In the genomic region with DNA sequence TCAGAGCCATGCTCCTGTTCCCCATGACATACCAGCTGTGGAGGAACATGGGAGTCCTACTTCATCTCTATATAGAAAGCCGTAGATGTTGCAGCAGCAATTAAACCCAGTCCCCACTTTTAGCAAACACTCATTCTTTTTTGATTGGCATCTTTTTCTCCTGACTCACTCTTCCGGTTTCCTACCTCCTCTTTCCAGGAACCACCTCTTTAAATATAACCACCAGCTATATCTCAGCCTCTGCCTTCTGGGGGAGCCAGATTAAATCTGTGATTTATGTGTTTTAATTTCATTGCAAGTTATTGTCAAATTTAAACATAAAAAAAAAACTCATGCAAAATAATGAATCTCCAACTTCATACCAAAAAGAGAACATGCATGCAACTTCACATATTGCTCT, we compare ENCODE assay signal across 25 mouse cellular contexts. TPM values are rescaled to one million over a fixed set of nuclear protein-coding genes. Genes with fewer than 3 reads are reported as not detected.
DNase-seq lines count a peak whose midpoint lies in the region; ATAC-seq lines count a peak whose summit lies in the region.
"Had no signal": no experiment of that assay in that cellular context is flagged by ENCODE, and none has a peak within 500 bp of the region (broad histone marks: within the 10 kb centered on the region; RNA-seq: fewer than 3 reads in every experiment).

No protein-coding gene starts in this region.

- no peak overlapping the region for H3K9ac ChIP-seq in embryonic facial prominence, embryonic 13.5 days
- no peak overlapping the region for H3K9ac ChIP-seq in kidney, embryonic 16.5 days (replicated peaks; ENCODE audit: low read length)
- no peak overlapping the region for H3K9ac ChIP-seq in hindbrain, embryonic 14.5 days
- H3K9ac ChIP-seq: forebrain, embryonic 12.5 days; limb, embryonic 12.5 days; liver, embryonic 14.5 days; lung, embryonic 14.5 days had no signal

- WGBS in embryonic facial prominence, embryonic 13.5 days = 58% methylated on average over 2 of the region's 2 CpGs
- 86% methylated on average over 2 of the region's 2 CpGs for WGBS in embryonic facial prominence, embryonic 10.5 days
- WGBS in kidney, embryonic 16.5 days = 55% methylated on average over 2 of the region's 2 CpGs
- 83% methylated on average over 2 of the region's 2 CpGs for WGBS in hindbrain, embryonic 14.5 days

- no peak overlapping the region for H3K4me2 ChIP-seq in embryonic facial prominence, embryonic 13.5 days
- H3K4me2 ChIP-seq in kidney, embryonic 16.5 days (replicated peaks; ENCODE audit: low read depth, low read length) = no peak overlapping the region
- H3K4me2 ChIP-seq in hindbrain, embryonic 14.5 days (replicated peaks) = no peak overlapping the region
- H3K4me2 ChIP-seq: forebrain, embryonic 12.5 days; limb, embryonic 12.5 days; lung, embryonic 14.5 days had no signal

- no peak overlapping the region for H3K4me3 ChIP-seq in embryonic facial prominence, embryonic 13.5 days
- no peak overlapping the region for H3K4me3 ChIP-seq in embryonic facial prominence, embryonic 10.5 days
- H3K4me3 ChIP-seq in kidney, embryonic 16.5 days (ENCODE audit: low read length) = no peak overlapping the region
- peak overlapping the region; percentile 31 for H3K4me3 ChIP-seq in megakaryocyte, embryonic 14.5 days (replicated peaks)
- H3K4me3 ChIP-seq in hindbrain, embryonic 14.5 days (replicated peaks; ENCODE audit: low read length) = no peak overlapping the region
- H3K4me3 ChIP-seq: erythroblast, embryonic 14.5 days; forebrain, embryonic 12.5 days; limb, embryonic 12.5 days had no signal

- peaks cover 24% of the 10 kb centered on the region for H3K4me1 ChIP-seq in embryonic facial prominence, embryonic 13.5 days
- H3K4me1 ChIP-seq in embryonic facial prominence, embryonic 10.5 days = peaks cover 37% of the 10 kb centered on the region
- peaks cover 16% of the 10 kb centered on the region for H3K4me1 ChIP-seq in kidney, embryonic 16.5 days (ENCODE audit: insufficient read depth, low read length)
- H3K4me1 ChIP-seq in megakaryocyte, embryonic 14.5 days = peaks cover 72% of the 10 kb centered on the region
- H3K4me1 ChIP-seq in hindbrain, embryonic 14.5 days (replicated peaks; ENCODE audit: control insufficient read depth, insufficient read depth, low read length) = 0 out of 2 replicates have a peak, but pooled peaks cover 6% of the 10 kb centered on the region

- H3K27ac ChIP-seq in embryonic facial prominence, embryonic 13.5 days = 0 out of 2 replicates have a peak overlapping the region, but pooled peaks have one; percentile 18
- no peak overlapping the region for H3K27ac ChIP-seq in embryonic facial prominence, embryonic 10.5 days (replicated peaks)
- peak overlapping the region; percentile 75 for H3K27ac ChIP-seq in kidney, embryonic 16.5 days (ENCODE audit: low read length)
- H3K27ac ChIP-seq in hindbrain, embryonic 14.5 days = no peak overlapping the region
- H3K27ac ChIP-seq: forebrain, embryonic 12.5 days; limb, embryonic 12.5 days; liver, embryonic 14.5 days had no signal

- no peaks in the 10 kb centered on the region for H3K9me3 ChIP-seq in embryonic facial prominence, embryonic 13.5 days
- no peaks in the 10 kb centered on the region for H3K9me3 ChIP-seq in embryonic facial prominence, embryonic 10.5 days
- no peaks in the 10 kb centered on the region for H3K9me3 ChIP-seq in kidney, embryonic 16.5 days (ENCODE audit: low read length)
- peaks cover 6% of the 10 kb centered on the region for H3K9me3 ChIP-seq in megakaryocyte, embryonic 14.5 days
- no peaks in the 10 kb centered on the region for H3K9me3 ChIP-seq in hindbrain, embryonic 14.5 days (ENCODE audit: control insufficient read depth, low read length)
- H3K9me3 ChIP-seq: forebrain, embryonic 12.5 days; limb, embryonic 12.5 days had no signal

- DNase-seq in embryonic facial prominence, embryonic 10.5 days (ENCODE audit: low spot score) = no peak
- no peak for DNase-seq in kidney, adult 18-20 months
- no peak for DNase-seq in hindbrain, embryonic 14.5 days (ENCODE audit: low spot score)
- DNase-seq: adrenal gland, postnatal 25 days; cerebellum, adult 9-10 months; gastrocnemius, postnatal 14 days; heart, adult 18-20 months; kidney, postnatal 10 days; lung, embryonic 14.5 days; midbrain, embryonic 14.5 days; retina, postnatal 1 day; right cerebral cortex, postnatal 25 days; spleen, adult 18-20 months; thymus, postnatal 14 days had no signal

- no peak for ATAC-seq in embryonic facial prominence, embryonic 13.5 days (ENCODE audit: insufficient number of reproducible peaks, insufficient read depth, low FRiP score, low TSS enrichment, low read depth)
- ATAC-seq in kidney, embryonic 16.5 days (ENCODE audit: low FRiP score, low TSS enrichment) = no peak
- ATAC-seq in megakaryocyte, adult 5-6 weeks (ENCODE audit: poor library complexity, severe bottlenecking) = no peak
- ATAC-seq in megakaryocyte progenitor cell, adult 5-6 weeks (replicated peaks; ENCODE audit: poor library complexity) = peak; percentile 24
- ATAC-seq in hindbrain, embryonic 14.5 days (ENCODE audit: low FRiP score) = no peak
- ATAC-seq: hindbrain, embryonic 16.5 days; intestine, embryonic 16.5 days had no signal

- H3K36me3 ChIP-seq in embryonic facial prominence, embryonic 13.5 days = no peaks in the 10 kb centered on the region
- H3K36me3 ChIP-seq in embryonic facial prominence, embryonic 10.5 days (replicated peaks) = no peaks in the 10 kb centered on the region
- H3K36me3 ChIP-seq in kidney, embryonic 16.5 days (ENCODE audit: insufficient read depth, low read length) = no peaks in the 10 kb centered on the region
- H3K36me3 ChIP-seq in megakaryocyte, embryonic 14.5 days (replicated peaks; ENCODE audit: low read length) = no peaks in the 10 kb centered on the region
- no peaks in the 10 kb centered on the region for H3K36me3 ChIP-seq in hindbrain, embryonic 14.5 days (replicated peaks; ENCODE audit: control insufficient read depth, insufficient read depth)
- H3K36me3 ChIP-seq: forebrain, embryonic 12.5 days; limb, embryonic 12.5 days had no signal

- no peaks in the 10 kb centered on the region for H3K27me3 ChIP-seq in embryonic facial prominence, embryonic 13.5 days
- no peaks in the 10 kb centered on the region for H3K27me3 ChIP-seq in embryonic facial prominence, embryonic 10.5 days (replicated peaks; ENCODE audit: low read depth, poor library complexity, severe bottlenecking)
- no peaks in the 10 kb centered on the region for H3K27me3 ChIP-seq in kidney, embryonic 16.5 days (ENCODE audit: insufficient read depth, low read length)
- no peaks in the 10 kb centered on the region for H3K27me3 ChIP-seq in megakaryocyte, embryonic 14.5 days (replicated peaks)
- no peaks in the 10 kb centered on the region for H3K27me3 ChIP-seq in hindbrain, embryonic 14.5 days (ENCODE audit: control insufficient read depth, insufficient read depth, low read length)
- H3K27me3 ChIP-seq: forebrain, embryonic 12.5 days; limb, embryonic 12.5 days had no signal

RNA-seq across cellular contexts. Expression of gene Cep85l, which starts 37.3 kb away (rescaled TPM):
- polyA plus RNA-seq in embryonic facial prominence, embryonic 13.5 days (2015; fragmentation: Nextera tagmentation; extraction: Ambion mirVana) = 6.5 and 7.2 TPM in 2 replicates
- 4.9 and 5.1 TPM in 2 replicates for polyA plus RNA-seq in embryonic facial prominence, embryonic 10.5 days (2016; fragmentation: Nextera tagmentation; extraction: Ambion mirVana)
- 2.8 and 3.0 TPM in 2 replicates for polyA plus RNA-seq in kidney, embryonic 16.5 days (2015; fragmentation: Nextera tagmentation; extraction: Ambion mirVana)
- 0.15 TPM in 1 of 2 replicates, not detected in the other for polyA plus RNA-seq in megakaryocyte, embryonic 14.5 days (2012; ENCODE audit: insufficient read depth, low replicate concordance)
- 24.1 and 24.6 TPM in 2 replicates for total RNA-seq in megakaryocyte, adult 5-6 weeks (2015)
- 32.9 and 33.4 TPM in 2 replicates for total RNA-seq in megakaryocyte, adult 5-6 weeks (2017)
- 34.0 and 37.0 TPM in 2 replicates for total RNA-seq in megakaryocyte progenitor cell, adult 5-6 weeks (2015)
- 34.9 and 44.2 TPM in 2 replicates for total RNA-seq in megakaryocyte progenitor cell, adult 5-6 weeks (2017)
- polyA plus RNA-seq in hindbrain, embryonic 14.5 days (2014; fragmentation: Nextera tagmentation; extraction: Ambion mirVana) = 6.0 and 7.8 TPM in 2 replicates

Comparison
In these comparisons a context has a peak if more than half of its experiments do, and no peak if none do; other contexts are left out.
1. H3K27ac ChIP-seq: peak in embryonic facial prominence, embryonic 13.5 days (single experiment) and kidney, embryonic 16.5 days (single experiment); none in embryonic facial prominence, embryonic 10.5 days (single experiment) and hindbrain, embryonic 14.5 days (single experiment).